Mouse (Mus musculus) brown adipose tissue, adult 24 weeks (tissue): ENCODE measurements around the gene Gatad2a. TPM values are rescaled to one million over a fixed set of nuclear protein-coding genes. Genes with fewer than 3 reads are reported as not detected.

Source experiments
- H3K27ac ChIP-seq: fragments of 200-500 bp; replicated peaks from 2 replicates; pipeline ENCODE4 v1.5.1; 2012; ENCODE audit warnings: low read depth, mild to moderate bottlenecking, low read length
- H3K4me1 ChIP-seq: fragments of 200-500 bp; 2 replicates; pipeline ENCODE4 v1.6.1; 2012; ENCODE audit warnings: low read length, mixed read lengths; ENCODE audit not compliant: control insufficient read depth, insufficient read depth, insufficient read length
- H3K4me3 ChIP-seq: fragments of 200-500 bp; 2 replicates; pipeline ENCODE4 v1.5.1; 2012; ENCODE audit warnings: low read depth, mild to moderate bottlenecking, low read length, moderate library complexity; ENCODE audit not compliant: insufficient read depth
- polyA plus RNA-seq: library from polyadenylated mRNA; stranded (reverse); fragments of >200 nt; gene quantifications from 2 replicates; pipeline ENCODE4 v1.2.4, GENCODE M21; 2012; ENCODE audit not compliant: missing spikeins, insufficient read depth, insufficient read length

Gatad2a gene
- polyA plus RNA-seq, 1 experiment: 35.6 TPM

- peaks cover 5% of the 10 kb centered on the region; the same call in 1 of the 2 replicates for H3K4me1 ChIP-seq
- no peak overlapping the region; the same call in 1 of the 2 replicates for H3K27ac ChIP-seq
- no peak overlapping the region for H3K4me3 ChIP-seq
Measured at GRCm38 (mm10) chr8:69867696-69868326, 128.4 kb downstream of the Gatad2a start.

GRCm38 (mm10) chr8:69864180-69864579 is 132.0 kb downstream of the Gatad2a start:
- Histone ChIP-seq H3K4me1 (peaks cover 5% of the 10 kb centered on the region; the same call in 1 of the 2 replicates), H3K4me3 (no peak overlapping the region), H3K27ac (no peak overlapping the region)

GRCm38 (mm10) chr8:69863387-69864020 is 132.7 kb downstream of the Gatad2a start:
- Histone ChIP-seq H3K4me1 (peaks cover 5% of the 10 kb centered on the region; the same call in 1 of the 2 replicates), H3K27ac (no peak overlapping the region), H3K4me3 (no peak overlapping the region)

GRCm38 (mm10) chr8:69861251-69861650 is 134.9 kb downstream of the Gatad2a start:
- H3K27ac ChIP-seq: no peak overlapping the region
- no peak overlapping the region for H3K4me3 ChIP-seq
- H3K4me1 ChIP-seq: no peaks in the 10 kb centered on the region

- Histone ChIP-seq H3K27ac (no peak overlapping the region), H3K4me3 (no peak overlapping the region), H3K4me1 (no peaks in the 10 kb centered on the region)
Measured at GRCm38 (mm10) chr8:69860807-69861206, 135.4 kb downstream of the Gatad2a start.

Other genes with a start within 250 kb of the Gatad2a start
- 1.6 and 2.2 TPM in 2 replicates for gene Zfp963, start 246.4 kb downstream of the Gatad2a start, polyA plus RNA-seq
- gene Gm20422, start 221.5 kb downstream of the Gatad2a start, polyA plus RNA-seq: not detected in 2 replicates
- gene Atp13a1, start 205.2 kb downstream of the Gatad2a start, polyA plus RNA-seq: 7.5 and 9.3 TPM in 2 replicates
- 5.3 and 8.6 TPM in 2 replicates for gene Zfp866, start 205.2 kb downstream of the Gatad2a start, polyA plus RNA-seq
- 3.8 and 4.7 TPM in 2 replicates for gene Gmip, start 187.7 kb downstream of the Gatad2a start, polyA plus RNA-seq
- not detected in 2 replicates for gene Lpar2, start 174.0 kb downstream of the Gatad2a start, polyA plus RNA-seq
- gene Pbx4, start 163.9 kb downstream of the Gatad2a start, polyA plus RNA-seq: not detected in 2 replicates
- gene Cilp2, start 108.7 kb downstream of the Gatad2a start, polyA plus RNA-seq: not detected in 2 replicates
- not detected in 2 replicates for gene Tssk6, start 94.2 kb downstream of the Gatad2a start, polyA plus RNA-seq
- gene Ndufa13, start 93.8 kb downstream of the Gatad2a start, polyA plus RNA-seq: 437 and 615 TPM in 2 replicates
- 8.4 and 10.4 TPM in 2 replicates for gene Yjefn3, start 93.7 kb downstream of the Gatad2a start, polyA plus RNA-seq
- gene Mau2, start 46.4 kb upstream of the Gatad2a start, polyA plus RNA-seq: 12.3 and 16.4 TPM in 2 replicates
- 7.6 and 9.0 TPM in 2 replicates for gene Sugp1, start 46.4 kb upstream of the Gatad2a start, polyA plus RNA-seq
- gene Tm6sf2, start 76.5 kb upstream of the Gatad2a start, polyA plus RNA-seq: not detected in 2 replicates
- 0.63 and 4.7 TPM in 2 replicates for gene Hapln4, start 87.1 kb upstream of the Gatad2a start, polyA plus RNA-seq
- 1.9 and 3.2 TPM in 2 replicates for gene Ncan, start 124.5 kb upstream of the Gatad2a start, polyA plus RNA-seq
- 8.6 and 12.9 TPM in 2 replicates for gene Nr2c2ap, start 134.9 kb upstream of the Gatad2a start, polyA plus RNA-seq
- 18.6 and 21.4 TPM in 2 replicates for gene Rfxank, start 142.8 kb upstream of the Gatad2a start, polyA plus RNA-seq
- gene Borcs8, start 143.1 kb upstream of the Gatad2a start, polyA plus RNA-seq: 63.7 and 77.1 TPM in 2 replicates
- gene Mef2b, start 143.3 kb upstream of the Gatad2a start, polyA plus RNA-seq: not detected in 2 replicates
- 20.3 and 22.0 TPM in 2 replicates for gene Tmem161a, start 176.0 kb upstream of the Gatad2a start, polyA plus RNA-seq
- 75.9 and 89.9 TPM in 2 replicates for gene Slc25a42, start 215.9 kb upstream of the Gatad2a start, polyA plus RNA-seq
- gene Sugp2, start 237.8 kb upstream of the Gatad2a start, polyA plus RNA-seq: 5.9 and 10.4 TPM in 2 replicates
- gene Armc6, start 238.1 kb upstream of the Gatad2a start, polyA plus RNA-seq: 5.0 and 6.7 TPM in 2 replicates